Mouse (Mus musculus) cerebellum, adult 2 months (tissue): ENCODE data around the gene Iqcn. TPM values are rescaled to one million over a fixed set of nuclear protein-coding genes. Genes with fewer than 3 reads are reported as not detected.

Source experiments
- DNase-seq, 2 experiments: peaks; one replicate each; pipeline ENCODE4 v3.0.0; 2021
- H3K27ac ChIP-seq: fragments of 200-500 bp; 2 replicates; pipeline ENCODE4 v1.5.1; 2012; ENCODE audit warnings: low read length, control low read depth, inconsistent platforms; ENCODE audit not compliant: insufficient read depth
- H3K27me3 ChIP-seq: fragments of 200-500 bp; 2 replicates; pipeline ENCODE4 v1.6.1; 2012; ENCODE audit warnings: inconsistent platforms, mild to moderate bottlenecking, low read length, moderate library complexity; ENCODE audit not compliant: control insufficient read depth, insufficient read depth
- H3K4me1 ChIP-seq: fragments of 200-500 bp; 2 replicates; pipeline ENCODE4 v1.6.1; 2011; ENCODE audit warnings: low read length; ENCODE audit not compliant: control insufficient read depth, insufficient read depth
- H3K4me3 ChIP-seq: fragments of 200-500 bp; replicated peaks from 2 replicates; pipeline ENCODE3; 2011; ENCODE audit warnings: mild to moderate bottlenecking, low read depth, low read length, control low read depth; ENCODE audit not compliant: insufficient read depth
- CTCF ChIP-seq: fragments of 200-500 bp; IDR thresholded peaks from 2 replicates; pipeline ENCODE4 v1.5.1; 2011; ENCODE audit warnings: low read depth, mild to moderate bottlenecking, control low read depth, low read length, moderate library complexity, borderline replicate concordance; ENCODE audit not compliant: insufficient read depth
- POLR2A ChIP-seq: fragments of 200-500 bp; IDR thresholded peaks from 2 replicates; pipeline ENCODE4 v1.6.1; 2011; ENCODE audit warnings: low read length, control low read depth, borderline replicate concordance; ENCODE audit not compliant: insufficient read depth
- WGBS: fragments of 180-500 bp; shearing (Covaris S2); methylation state at CpG from one replicate; pipeline ENCODE4 v1.1.7; 2018; 5-methylcytosine and 5-hydroxymethylcytosine counted together
- polyA plus RNA-seq: library from polyadenylated mRNA; depleted of rRNA; stranded (reverse); fragments of >200 nt; gene quantifications from 2 replicates; pipeline ENCODE4 v1.2.3, GENCODE M21; 2012; rRNA removed

Gene Iqcn
- polyA plus RNA-seq, 1 experiment: 0.08 TPM

- Histone ChIP-seq H3K4me1 (peaks cover 15% of the 10 kb centered on the region), H3K4me3 (no peak overlapping the region), H3K27me3 (no peaks in the 10 kb centered on the region), H3K27ac (no peak overlapping the region)
- DNase-seq: no peak
- TF ChIP-seq CTCF: no peak
- no peak for TF ChIP-seq POLR2A
- whole genome bisulfite sequencing: 87% methylated on average over 9 of the region's 9 CpGs
These were observed 62.1 kb downstream of the Iqcn start for GRCm38 (mm10) chr8:70765329-70765728.

- TF ChIP-seq CTCF (no peak), POLR2A (no peak)
- Histone ChIP-seq H3K4me1 (peaks cover 15% of the 10 kb centered on the region), H3K27me3 (no peaks in the 10 kb centered on the region), H3K27ac (no peak overlapping the region), H3K4me3 (peak overlapping the region; percentile 35)
- 11% methylated on average over 34 of the region's 34 CpGs for WGBS
- DNase-seq: no peak
These were observed 62.7 kb downstream of the Iqcn start for GRCm38 (mm10) chr8:70765838-70766570.

GRCm38 (mm10) chr8:70766571-70767440, 63.5 kb downstream of the Iqcn start:
- no peaks in the 10 kb centered on the region for H3K27me3 ChIP-seq
- peak overlapping the region; percentile 35 for H3K4me3 ChIP-seq
- H3K27ac ChIP-seq: no peak overlapping the region
- no peak for TF ChIP-seq CTCF
- peak; percentile 11; the same call in 1 of the 2 replicates for TF ChIP-seq POLR2A
- peaks cover 20% of the 10 kb centered on the region for H3K4me1 ChIP-seq
- DNase-seq: peak; percentile 58 to 66
- WGBS: 10% methylated on average over 21 of the region's 21 CpGs

Other genes with a start within 250 kb of the Iqcn start
- 62.4 and 68.5 TPM in 2 replicates for gene Klhl26, start 226.5 kb upstream of the Iqcn start, polyA plus RNA-seq
- 524 and 552 TPM in 2 replicates for gene Tmem59l, start 216.1 kb upstream of the Iqcn start, polyA plus RNA-seq
- 3.8 and 4.0 TPM in 2 replicates for gene Crlf1, start 210.3 kb upstream of the Iqcn start, polyA plus RNA-seq
- 184 and 189 TPM in 2 replicates for gene Rex1bd, start 196.7 kb upstream of the Iqcn start, polyA plus RNA-seq
- 920 and 977 TPM in 2 replicates for gene Uba52, start 192.7 kb upstream of the Iqcn start, polyA plus RNA-seq
- gene Fkbp8, start 175.7 kb upstream of the Iqcn start, polyA plus RNA-seq: 531 and 552 TPM in 2 replicates
- 63.4 and 65.9 TPM in 2 replicates for gene Kxd1, start 175.5 kb upstream of the Iqcn start, polyA plus RNA-seq
- gene Ell, start 164.0 kb upstream of the Iqcn start, polyA plus RNA-seq: 27.9 and 29.1 TPM in 2 replicates
- 55.3 and 61.4 TPM in 2 replicates for gene Isyna1, start 109.1 kb upstream of the Iqcn start, polyA plus RNA-seq
- 172 and 181 TPM in 2 replicates for gene Ssbp4, start 94.6 kb upstream of the Iqcn start, polyA plus RNA-seq
- 0.30 and 0.33 TPM in 2 replicates for gene Lrrc25, start 87.3 kb upstream of the Iqcn start, polyA plus RNA-seq
- 0.28 and 0.51 TPM in 2 replicates for gene Gdf15, start 71.0 kb upstream of the Iqcn start, polyA plus RNA-seq
- gene Pgpep1, start 43.1 kb upstream of the Iqcn start, polyA plus RNA-seq: 28.3 and 32.5 TPM in 2 replicates
- gene Lsm4, start 30.2 kb upstream of the Iqcn start, polyA plus RNA-seq: 113 and 117 TPM in 2 replicates
- gene Jund, start 4.5 kb upstream of the Iqcn start, polyA plus RNA-seq: 252 and 274 TPM in 2 replicates
- 0.13 TPM in 1 of 2 replicates, not detected in the other for gene Gm3336, start 15.1 kb downstream of the Iqcn start, polyA plus RNA-seq
- gene Pde4c, start 20.3 kb downstream of the Iqcn start, polyA plus RNA-seq: 2.5 and 3.0 TPM in 2 replicates
- 1,156 and 1,176 TPM in 2 replicates for gene Rab3a, start 51.2 kb downstream of the Iqcn start, polyA plus RNA-seq
- gene Mpv17l2, start 57.5 kb downstream of the Iqcn start, polyA plus RNA-seq: 81.1 and 83.4 TPM in 2 replicates
- 150 and 158 TPM in 2 replicates for gene Pik3r2, start 73.3 kb downstream of the Iqcn start, polyA plus RNA-seq
- gene Mast3, start 101.6 kb downstream of the Iqcn start, polyA plus RNA-seq: 69.5 and 70.4 TPM in 2 replicates
- gene Il12rb1, start 105.0 kb downstream of the Iqcn start, polyA plus RNA-seq: 1.8 and 1.9 TPM in 2 replicates
- gene Arrdc2, start 136.3 kb downstream of the Iqcn start, polyA plus RNA-seq: 33.1 and 34.0 TPM in 2 replicates
- gene Kcnn1, start 159.8 kb downstream of the Iqcn start, polyA plus RNA-seq: 19.4 and 22.1 TPM in 2 replicates
- 123 and 145 TPM in 2 replicates for gene Ccdc124, start 170.5 kb downstream of the Iqcn start, polyA plus RNA-seq
- 6.7 and 6.9 TPM in 2 replicates for gene Slc5a5, start 189.3 kb downstream of the Iqcn start, polyA plus RNA-seq
- 1,458 and 1,510 TPM in 2 replicates for gene Rpl18a, start 194.0 kb downstream of the Iqcn start, polyA plus RNA-seq
- 53.4 and 53.7 TPM in 2 replicates for gene Map1s, start 202.5 kb downstream of the Iqcn start, polyA plus RNA-seq